Mouse (Mus musculus): ENCODE data around the gene Bicdl1.

Gene Bicdl1

DNA sequence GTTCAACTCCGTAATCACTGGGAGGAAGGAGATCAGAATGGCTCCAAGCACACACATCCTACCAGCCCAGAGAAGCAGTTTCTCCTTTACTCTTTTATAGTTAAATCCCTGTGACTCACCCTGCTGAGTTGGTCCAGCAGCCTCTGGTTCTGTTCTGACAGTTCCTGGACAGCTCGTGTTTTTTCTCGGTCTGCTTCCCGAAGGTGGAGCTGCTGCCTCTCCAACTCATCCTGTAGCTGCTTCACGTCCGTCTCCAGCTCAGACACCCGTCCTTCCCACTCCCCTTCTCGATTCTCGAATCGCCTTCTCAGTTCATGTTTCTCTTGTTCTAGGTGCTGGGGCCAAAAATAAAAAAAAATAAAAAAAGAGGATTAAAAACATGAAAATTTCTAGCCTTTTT lies 7.0 kb downstream of the Bicdl1 start:
- DNase-seq: no peak

DNA sequence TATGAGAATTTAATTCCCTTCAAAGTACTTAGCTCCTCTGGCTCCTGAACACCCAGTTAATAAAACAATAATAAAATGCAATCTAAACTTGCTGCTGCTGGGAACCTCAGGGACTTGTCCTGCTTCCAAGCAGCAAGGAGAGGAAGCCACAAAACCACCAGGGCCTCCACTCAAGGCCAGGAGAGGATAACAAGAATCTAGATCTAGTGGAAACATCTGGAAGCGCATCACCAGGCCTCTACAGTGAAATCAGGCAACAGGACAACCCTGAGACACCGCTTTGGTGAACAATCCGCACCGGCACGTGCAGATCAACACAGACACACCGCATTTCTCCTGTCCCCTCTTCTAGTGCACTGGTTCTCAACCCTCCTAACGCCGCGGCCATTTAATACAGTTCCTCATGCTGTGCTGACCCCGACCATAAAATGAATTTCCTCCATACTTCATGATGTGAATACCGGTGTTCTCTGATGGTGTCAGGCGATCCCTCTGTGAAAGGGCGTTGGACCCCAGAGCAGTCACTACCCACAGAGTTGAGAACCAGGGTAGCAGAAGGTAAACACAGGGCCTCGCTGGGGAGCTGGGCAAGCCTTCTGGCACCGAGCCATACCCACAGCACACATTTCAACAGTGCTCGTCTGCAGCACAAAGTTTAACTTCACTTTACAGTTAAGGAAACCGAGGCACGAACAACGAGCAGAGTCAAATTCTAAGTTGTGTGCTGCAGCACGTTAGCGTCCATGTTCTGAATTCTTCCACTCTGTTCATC lies 9.0 kb downstream of the Bicdl1 start:
- DNase-seq: no peak

DNA sequence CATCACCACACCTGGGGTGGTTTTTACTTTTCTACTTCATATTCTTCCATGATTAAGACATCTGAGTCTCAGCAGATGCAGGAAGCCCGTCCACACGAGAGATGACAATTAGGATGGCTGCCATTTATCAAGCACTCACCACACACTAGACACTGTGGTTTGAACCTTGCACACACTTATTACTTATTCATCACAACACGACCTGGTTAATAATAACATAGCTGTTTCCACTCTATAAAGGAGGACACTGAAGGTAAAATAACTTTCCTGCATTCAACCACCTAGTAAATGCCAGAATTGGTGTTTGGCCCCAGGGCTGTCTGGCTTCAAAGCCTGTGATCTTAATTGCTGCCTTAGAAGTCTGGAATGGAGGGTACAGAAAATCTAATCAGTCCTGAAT lies 10.7 kb downstream of the Bicdl1 start:
- DNase-seq: no peak

DNA sequence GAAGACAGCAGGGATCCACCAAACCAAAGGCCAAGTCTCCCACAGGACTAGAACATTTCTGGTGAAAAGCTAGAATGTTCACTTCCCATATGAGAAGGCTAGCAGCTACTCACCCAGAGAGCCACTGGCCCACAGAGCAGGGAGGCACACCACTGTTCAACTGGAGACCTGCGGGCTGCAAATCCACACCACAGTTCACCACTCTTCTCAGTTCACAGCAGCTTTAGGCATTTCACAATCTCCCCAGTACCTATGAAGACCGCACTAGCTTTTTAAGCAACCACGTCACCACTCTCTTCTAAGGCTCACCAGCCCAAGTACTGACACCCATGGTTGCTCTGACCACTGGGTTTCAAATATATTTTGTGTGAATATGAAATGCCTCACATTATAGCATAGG lies 13.7 kb downstream of the Bicdl1 start:
- DNase-seq: no peak

DNA sequence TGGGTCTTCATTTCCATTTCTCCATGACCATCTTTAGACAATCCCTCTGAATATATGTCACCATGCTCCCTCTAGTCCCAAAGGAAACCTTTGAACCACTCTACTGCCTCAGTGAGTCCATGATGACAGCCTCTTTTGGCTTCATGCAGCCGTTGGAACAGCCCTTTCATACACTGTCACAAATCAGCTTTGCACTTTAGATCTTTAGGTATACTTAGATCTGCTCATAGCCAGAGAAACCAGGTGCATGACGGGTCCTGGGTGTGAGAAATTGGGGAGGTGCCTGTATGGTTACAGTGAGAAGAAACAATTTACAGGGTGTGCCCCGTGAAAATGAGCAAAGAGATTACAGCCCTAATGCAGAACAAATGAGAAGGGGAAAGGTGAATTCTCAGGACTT lies 14.3 kb downstream of the Bicdl1 start:
- DNase-seq: no peak

DNA sequence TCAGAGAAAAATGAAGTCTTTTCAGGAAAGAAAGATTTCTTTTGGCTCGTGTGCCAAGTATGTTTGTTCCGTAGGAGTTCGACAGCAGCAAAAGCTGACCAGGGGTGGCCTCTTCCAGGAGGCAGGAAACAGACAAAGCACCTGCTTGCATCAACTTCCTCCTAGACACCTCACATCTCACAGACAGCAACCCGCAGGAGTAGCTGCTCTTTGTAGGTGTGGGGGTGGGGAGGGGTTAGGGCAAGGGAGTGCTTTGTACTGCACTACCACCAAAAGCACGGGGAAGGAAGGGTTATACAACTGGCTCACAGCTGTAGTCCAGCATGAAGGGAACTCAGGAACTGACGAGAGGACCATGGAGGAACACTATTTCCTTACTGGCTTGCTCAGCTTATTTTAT lies 15.0 kb downstream of the Bicdl1 start:
- no peak for DNase-seq

DNA sequence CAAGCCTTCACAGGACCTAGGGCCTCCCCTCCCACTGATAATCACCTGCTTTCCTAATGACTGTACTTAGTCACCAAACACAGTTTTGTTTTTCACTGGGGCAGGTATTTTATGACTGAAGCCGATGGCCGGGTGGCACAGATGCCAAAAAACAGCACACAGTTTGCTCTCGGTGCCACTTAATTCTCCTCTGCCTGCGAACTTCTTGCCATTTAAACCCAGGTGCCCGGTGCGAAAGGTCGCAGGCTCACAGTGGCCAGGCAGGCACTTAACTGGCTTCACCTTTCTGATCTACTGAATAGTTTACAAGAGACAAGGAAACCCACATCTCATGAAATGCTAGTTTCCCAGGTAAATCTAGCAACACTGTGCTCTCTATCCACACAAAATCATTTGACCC lies 16.7 kb downstream of the Bicdl1 start:
- DNase-seq: no peak

DNA sequence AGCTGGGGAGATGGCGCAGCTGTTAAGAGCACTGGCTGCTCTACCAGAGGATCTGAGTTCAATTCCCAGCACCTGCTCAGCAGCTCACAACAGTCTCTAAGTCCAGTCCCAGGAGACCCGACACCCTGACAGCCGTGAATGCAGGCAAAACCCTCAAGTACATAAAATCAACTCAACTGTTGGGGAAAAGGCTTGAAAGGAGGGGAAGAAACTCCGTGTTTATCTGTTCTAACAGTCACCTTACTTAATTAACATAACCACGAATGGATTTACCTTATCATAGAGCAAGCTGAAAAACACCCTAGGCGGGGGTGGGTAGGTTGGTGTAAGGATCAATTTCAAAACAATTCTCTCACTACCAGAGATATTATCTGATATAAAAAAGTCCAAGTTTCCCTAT lies 18.9 kb downstream of the Bicdl1 start:
- DNase-seq: no peak

DNA sequence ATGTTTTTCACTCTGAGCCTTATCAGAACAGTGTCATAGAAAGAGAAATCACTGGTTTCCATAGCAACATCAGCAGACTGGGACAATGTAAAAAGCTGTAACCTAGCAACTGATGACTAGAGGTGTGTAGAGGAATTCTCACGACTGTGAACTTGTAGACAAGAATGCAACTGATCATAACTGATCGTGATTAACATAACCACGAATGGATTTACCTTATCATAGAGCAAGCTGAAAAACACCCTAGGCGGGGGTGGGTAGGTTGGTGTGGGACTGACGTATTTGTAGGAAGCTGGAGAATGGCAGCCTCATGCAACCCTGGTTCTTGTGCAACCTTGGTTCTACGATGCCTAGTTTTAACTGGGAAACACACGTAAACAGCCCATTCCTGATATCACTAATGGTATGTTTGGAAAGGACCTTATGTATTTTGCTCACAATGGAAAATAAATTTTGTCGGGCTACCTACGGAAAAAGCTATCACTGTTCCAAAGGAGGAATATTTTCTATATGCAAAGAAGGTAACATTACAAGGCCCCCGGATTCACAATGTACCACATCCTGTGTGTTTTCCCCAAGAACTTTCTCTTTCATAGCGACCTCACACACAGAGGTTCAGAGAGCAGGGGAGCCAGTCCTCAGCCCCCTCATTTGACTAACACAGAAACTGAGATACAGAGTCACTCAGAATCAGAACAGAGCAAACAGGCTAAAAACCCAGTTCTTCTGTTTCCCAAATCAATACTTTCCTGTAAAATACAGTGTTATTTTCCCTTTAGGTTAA lies 19.6 kb downstream of the Bicdl1 start:
- DNase-seq: no peak

DNA sequence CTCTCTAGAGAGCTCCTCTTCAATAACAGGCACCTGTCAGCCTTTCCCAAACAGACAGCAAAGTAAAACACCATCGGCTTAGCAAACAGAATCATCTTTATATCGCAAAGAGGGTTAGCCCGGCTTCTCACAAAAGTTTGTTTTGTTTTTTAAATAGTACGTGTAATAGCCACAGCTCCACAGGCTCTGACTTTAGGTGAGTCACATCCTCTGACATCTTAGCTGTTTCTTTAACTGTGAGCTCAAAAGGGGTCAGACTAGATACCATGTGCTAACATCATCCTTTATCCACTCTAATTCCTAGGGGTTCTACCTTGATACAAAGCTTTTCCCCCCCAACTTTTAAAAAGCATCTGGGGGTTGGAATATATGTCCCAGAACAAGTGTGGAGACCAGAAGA lies 21.2 kb downstream of the Bicdl1 start:
- DNase-seq: no peak

DNA sequence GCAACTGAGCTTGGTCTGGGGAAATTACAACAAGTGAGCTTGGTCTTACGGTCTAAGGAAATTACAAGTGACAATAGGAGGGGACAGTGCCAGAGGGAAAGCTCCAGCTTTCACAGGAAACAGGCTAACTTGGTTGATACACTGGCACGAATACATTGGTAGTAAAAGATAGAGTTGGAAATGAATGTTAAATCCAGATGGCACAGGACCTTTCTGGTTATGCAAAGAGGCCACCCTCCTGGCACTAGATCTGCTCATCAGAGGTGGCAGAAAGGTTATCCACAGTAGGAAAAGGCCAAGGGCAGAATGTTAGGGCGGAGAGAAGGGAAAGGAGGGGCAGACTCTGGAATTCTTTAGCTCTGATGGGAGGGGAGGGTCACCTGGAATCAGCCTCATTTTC lies 22.5 kb downstream of the Bicdl1 start:
- no peak for DNase-seq

DNA sequence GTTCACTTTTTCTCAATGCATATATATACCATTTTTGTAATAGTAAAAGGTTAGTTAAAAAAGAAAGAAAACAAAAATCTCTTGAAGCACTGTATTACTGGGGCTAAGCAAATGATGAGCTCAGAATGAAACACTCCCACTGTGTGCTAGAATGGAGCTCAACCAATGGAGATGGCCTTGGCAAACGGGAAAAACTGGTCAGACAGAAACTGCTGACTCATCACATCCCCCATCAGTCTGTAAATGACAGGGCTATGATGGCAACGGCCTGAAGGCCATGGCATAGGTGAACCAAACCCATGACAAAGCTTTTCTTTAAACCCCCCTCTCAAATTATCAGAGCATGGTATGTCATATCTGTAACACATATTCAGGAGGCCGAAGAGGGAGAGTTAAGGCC lies 29.4 kb downstream of the Bicdl1 start:
- DNase-seq: no peak

DNA sequence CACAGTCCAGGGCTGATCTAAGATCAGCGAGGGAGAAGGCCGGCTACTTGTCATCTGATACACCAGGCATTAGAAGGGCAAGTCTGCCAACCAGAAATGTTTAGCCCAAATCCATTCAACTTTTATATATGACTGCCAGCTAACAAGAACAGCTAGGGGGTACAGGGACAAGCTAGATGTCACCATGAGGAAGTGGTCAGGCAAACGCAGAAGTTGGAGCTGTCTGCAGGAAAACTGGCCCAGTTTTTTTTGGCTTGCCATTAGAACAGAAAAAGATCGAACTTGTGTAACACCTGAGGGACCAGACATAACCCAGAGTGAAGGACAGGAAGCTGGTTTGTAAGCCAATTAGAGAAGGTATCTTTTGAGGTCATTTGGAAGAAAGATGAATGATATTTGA lies 30.2 kb downstream of the Bicdl1 start:
- DNase-seq: no peak

DNA sequence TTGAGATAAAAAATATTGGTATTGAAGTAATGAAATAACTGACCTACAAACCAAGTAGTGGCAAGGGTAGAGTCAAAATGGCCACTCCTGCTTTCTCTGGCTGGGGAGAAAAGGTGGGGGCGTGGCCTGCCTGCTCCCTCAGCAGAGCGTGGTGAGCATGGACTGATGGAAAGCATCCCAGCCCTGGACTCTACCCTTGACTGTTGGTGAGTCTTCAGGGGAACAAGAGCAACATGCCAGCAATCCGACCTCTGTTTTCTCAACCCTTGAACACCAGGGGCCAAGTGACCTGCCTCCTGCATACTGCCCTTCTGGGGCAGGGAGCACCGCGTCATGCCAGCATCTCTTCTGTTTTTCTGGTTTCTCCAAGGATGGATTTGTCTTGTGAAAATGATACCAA lies 34.6 kb downstream of the Bicdl1 start:
- DNase-seq: no peak

DNA sequence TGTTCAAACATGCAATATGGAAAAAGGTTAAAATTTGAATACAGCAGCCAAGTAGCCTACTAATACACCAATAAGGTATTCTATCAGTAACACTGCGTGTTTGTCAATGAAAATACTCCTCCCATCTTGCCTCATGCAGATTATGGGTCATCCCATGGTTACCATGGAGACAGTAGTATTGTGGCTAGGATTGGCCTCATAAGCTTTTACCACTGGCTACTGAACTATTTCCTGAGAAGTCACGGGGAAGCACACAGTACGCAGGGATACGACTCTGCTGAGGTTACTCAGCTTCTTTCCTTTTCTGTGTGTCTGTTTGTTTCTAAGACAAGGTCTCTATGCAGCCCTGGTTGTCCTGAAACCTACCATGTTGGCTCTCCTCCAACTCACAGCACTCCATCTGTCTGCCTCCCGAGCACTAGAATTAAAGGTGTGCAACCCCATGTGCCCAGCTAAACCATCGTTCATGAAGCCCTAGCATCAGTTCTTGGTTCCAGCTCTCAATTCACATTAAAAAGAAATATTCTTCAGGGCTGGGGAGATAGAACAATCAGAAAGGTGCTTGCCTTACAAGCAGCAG lies 36.1 kb downstream of the Bicdl1 start:
- peak; percentile 79 for DNase-seq

DNA sequence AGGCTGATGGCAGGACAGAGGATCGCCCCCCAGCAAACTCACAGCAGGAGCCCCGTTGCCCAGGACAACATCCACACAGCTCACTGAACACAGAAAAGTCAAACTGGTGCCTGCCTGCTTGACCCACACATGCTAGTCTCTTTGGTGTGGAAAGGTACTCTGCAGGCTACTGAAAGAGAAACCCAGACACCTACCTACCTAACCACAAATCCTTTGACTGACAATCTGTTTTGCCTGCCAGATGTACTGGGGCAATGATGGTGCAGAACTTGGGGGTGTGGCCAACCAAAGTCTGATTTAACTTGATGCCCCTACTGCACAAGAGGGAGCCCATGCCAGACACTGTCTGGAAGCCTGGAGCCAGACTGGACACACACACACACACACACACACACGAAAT lies 38.1 kb downstream of the Bicdl1 start:
- DNase-seq: no peak

DNA sequence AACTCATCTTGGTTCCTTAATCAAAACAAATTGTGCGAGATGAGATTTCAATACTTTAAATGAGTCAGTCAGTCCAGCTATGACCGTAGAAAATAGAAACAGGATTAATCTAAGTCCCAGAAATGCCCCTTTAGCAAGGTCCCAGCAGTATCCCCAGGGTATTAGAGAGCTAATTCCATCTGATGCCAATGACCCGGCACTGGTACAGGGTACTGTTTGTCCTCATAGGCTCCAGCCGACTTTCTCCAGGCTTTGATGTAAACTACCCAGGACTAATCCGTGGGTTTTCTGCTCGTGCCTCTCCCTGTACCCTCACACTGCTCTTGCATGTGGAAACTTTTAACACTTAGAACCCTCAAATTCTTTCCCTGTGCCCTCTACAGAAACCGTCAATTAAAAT lies 44.7 kb downstream of the Bicdl1 start:
- no peak for DNase-seq

DNA sequence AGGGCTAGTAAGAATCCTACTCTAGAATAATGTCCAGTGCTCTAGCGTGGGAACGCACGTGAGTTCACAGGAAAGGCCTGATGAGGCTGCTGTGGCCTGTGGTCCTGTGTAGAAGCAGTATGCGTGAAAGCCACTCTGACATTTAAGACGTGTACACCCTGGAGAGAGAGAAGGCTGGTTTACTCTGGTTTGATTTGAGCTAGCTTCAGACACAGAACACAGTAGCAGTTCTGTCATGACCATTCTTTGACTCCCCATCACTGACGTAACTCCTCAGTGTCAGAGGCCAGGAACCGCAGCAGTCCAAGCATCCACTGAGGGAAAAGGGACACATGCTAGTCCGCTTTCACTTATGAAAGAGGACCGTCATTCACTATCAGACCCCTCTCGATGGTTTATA lies 46.3 kb downstream of the Bicdl1 start:
- no peak for DNase-seq

DNA sequence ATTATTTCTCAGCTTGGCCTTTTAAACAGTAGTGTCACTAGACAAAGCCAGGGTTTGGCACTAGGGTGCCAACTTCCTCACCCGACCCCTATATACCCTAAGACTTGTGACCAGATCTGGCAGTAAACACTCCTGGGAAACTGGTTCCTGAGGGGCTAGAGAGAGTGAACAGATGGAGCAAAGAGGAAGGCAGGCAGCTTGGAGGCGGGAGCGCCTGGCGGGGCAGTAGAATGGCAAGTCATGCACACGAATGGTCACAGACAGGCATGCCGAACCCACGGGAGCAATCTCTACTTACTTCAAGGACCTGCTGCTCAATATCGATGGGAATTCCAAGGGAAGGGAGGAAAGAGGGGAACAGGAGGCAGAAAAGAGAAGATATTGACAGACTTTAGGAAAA lies 59.6 kb downstream of the Bicdl1 start:
- peak; percentile 76 to 79 for DNase-seq

DNA sequence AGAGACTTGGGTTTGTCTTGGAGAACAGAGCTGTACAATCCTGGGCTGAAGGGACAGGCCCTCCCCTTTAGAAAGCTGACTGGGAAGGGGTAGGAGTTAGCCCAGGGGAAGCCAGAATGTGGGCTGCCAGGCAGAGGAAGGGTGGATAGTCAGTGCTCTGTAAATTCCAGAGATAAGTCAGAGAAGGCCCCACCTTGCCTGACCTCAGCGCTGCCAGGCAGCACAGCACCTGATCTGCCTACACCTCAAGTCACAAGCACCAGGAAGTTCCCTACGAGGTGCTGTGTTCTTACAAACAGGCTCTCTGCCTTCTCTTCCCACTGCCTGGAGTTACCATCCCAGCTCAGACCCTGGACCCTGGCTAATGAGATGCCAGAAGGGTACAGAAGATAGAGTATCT lies 61.0 kb downstream of the Bicdl1 start:
- no peak for DNase-seq

DNA sequence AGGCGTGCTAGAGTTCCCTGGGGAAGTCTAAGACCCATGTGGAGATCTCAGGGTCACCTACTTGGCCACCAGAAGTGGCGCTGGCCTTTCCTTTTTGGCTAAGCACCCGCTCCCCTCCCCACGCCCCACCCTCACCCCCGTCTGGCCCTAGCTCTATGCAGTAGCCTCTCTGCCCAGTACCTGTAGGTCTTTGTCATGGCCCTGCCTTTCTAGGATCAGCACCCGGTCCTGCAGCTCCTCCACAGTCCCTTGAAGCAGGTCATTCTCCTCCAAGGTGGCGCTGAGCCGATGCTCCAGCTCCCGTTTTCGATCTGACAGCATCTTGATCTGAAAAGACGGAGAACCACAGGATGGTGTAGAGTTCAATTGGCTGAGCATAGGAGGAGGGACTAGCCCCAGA lies 61.4 kb downstream of the Bicdl1 start:
- no peak for DNase-seq

DNA sequence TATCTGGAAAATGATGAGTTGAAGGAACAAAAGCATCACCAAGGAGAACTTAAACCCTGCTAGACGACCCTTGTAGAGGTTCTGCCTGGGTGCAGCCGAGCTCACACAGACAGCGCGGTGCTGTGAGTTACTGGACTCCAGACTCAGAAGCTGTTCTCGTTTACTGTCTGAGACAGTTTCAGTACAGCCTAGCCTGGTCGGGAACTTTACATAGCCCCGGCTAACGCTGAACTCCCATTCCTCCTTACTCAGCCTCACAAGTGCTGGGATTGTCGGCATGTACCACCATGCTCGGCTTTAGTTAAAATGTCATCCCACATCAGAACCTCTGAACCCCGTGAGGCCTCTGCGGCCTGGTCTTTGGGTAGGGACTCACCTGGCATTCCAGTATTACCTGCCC lies 62.4 kb downstream of the Bicdl1 start:
- DNase-seq: no peak

DNA sequence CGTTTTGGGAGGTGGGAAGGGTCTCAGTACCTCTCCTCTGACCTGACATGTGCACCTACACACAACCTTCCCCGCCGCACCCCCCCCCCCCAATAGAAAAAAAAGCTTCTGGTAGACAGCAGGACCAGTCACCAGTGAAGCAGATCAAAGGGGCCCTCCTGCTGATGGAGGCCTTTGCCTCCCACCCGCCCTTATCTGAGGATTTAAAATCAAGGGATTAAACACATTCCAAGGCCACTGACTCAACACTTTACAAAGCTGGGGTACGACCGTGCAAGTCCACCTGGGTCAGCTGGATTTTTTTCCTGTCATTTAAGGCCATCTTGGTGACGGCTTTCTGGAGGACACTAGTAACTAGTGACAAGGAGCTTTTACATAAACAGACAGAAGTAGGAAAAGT lies 63.5 kb downstream of the Bicdl1 start:
- no peak for DNase-seq

DNA sequence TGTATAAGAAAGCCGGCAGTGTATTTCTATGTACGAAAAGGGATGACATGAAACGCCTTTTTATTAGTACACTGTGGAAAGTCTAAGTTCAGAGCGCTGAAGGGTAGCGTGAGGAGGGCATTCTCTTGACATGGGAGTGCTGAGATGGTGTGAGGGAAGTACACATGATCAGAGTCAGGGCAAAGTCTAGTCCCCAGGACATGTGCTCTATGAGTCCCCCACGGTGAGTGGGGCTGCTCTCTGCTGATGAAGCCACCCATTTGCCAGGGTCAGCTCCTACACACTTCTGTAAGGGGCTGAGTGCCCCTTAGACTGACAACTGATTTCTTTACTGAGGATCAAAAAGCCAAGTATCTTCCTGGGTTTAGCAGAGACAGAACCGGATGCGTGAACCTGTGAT lies 64.2 kb downstream of the Bicdl1 start:
- DNase-seq: no peak

Data from cerebellum, postnatal 10 days (tissue).